Mouse (Mus musculus): ENCODE data around the gene Aff1. TPM values are rescaled to one million over a fixed set of nuclear protein-coding genes. Genes with fewer than 3 reads are reported as not detected.

Aff1 gene
- total RNA-seq, 2 experiments from 2014 or later, result 36.1 to 52.1 TPM

DNA sequence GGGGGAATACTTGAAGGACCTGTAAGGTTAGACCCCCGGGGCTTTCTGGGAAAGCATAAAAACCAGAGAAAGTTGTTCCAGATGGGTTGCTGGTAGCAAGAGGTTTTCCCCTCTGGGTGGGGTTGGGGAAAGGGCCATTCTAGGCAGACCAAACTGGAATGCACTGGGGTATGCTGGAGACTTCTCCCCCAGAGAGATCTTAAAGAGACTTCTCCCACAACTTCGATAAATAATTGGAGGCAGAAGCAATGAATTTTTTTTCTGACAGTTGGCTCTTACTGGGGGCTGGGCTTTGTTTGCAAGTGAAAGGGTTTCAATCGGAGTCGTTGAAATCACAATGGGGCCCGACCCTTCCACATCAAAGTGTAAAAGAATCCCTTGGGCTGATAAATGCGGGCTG is 32.2 kb downstream of the Aff1 start:
- DNase-seq, result no peak
- intact Hi-C loops (cut with DNase I), result no loop called here

DNA sequence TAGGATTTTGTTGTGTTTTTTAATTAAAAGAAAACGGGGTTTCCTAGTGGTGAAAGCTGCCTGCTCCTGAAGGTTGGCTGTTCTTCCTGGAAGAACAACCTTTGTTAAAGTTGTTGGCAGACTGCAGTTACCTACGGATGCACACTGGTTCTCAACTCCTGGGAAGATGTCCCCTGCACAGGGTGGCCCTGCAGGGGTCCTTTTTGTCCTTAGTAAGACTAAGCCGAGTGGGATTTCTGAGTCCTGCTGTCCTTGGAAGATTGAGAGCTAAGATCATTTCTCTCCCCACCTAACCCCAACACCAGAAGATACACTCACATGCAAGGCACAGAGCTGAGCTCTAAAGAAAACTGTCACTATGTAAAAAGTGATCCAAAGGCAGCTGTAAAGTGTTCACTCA is 32.6 kb downstream of the Aff1 start:
- no peak for DNase-seq
- intact Hi-C loops (cut with DNase I), result no loop called here

DNA sequence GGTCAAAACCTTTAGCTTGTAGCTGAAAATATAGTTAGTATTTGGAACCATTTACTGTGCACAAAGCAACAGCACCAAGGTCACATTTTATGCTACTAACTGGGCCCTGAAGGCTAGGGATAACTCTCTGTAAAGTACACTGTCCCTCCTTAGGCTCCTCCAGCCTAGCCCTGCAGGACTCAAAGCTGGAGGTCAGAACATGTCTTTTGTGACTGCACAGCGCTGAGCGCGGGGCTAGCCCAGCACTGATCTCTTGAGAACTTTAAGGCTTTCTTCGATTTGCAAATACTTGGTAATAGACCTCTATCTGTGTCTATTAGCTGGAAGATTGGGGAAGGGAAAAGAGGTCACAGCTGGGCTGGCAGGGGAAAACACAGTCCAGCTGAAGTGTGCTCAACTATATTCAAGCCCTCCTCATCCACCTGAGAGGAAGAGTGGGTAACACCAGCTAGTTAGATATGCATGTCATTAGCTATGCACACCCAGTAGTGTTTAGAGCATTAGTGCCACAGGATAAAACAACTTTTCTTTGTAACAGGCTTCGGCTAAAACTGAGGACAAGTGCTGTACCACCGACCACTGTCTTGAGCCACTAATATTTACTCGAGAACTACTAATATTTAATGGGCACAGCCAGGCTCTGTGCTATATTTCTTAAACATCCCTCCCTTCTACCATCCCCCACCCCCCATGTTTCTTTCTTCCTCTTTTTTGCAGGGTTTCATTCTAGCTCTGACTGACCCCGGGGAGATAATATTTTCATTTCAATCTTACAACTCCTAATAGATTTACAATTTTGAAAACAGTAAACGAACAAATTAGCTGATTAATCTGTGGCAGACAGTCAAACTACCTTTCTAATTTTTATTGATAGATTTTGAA is 33.3 kb downstream of the Aff1 start:
- intact Hi-C loops (cut with DNase I), result no loop called here
- DNase-seq, result no peak

DNA sequence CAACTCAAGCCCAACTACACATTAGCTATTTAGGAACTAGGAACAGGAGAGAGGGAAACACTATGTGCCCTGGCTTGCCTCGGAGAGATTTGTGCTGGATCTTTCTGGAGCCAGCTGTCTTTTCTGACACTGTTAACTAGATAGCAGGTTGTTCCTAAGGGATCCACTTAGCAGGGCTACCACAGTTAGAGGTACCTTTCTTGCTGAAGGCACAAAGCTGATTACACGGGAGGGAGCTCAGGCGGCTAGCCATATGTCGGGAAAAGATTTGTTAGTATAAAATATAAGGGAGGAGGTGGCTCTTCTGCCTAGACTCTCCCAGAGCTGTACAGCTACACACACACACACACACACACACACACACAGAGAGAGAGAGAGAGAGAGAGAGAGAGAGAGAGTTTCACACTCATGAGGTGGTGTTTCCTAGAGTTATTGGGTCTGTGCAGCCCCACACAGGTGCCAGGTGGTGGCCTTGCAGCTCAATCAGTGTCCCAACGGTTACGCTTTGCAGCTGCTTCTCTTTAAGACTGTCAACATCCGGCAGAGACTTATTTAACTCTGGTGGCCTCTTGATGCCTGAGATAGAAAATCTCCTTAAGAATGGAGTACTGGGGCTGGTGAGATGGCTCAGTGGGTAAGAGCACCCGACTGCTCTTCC is 34.2 kb downstream of the Aff1 start:
- intact Hi-C loops (cut with DNase I), result no loop called here
- no peak for DNase-seq

DNA sequence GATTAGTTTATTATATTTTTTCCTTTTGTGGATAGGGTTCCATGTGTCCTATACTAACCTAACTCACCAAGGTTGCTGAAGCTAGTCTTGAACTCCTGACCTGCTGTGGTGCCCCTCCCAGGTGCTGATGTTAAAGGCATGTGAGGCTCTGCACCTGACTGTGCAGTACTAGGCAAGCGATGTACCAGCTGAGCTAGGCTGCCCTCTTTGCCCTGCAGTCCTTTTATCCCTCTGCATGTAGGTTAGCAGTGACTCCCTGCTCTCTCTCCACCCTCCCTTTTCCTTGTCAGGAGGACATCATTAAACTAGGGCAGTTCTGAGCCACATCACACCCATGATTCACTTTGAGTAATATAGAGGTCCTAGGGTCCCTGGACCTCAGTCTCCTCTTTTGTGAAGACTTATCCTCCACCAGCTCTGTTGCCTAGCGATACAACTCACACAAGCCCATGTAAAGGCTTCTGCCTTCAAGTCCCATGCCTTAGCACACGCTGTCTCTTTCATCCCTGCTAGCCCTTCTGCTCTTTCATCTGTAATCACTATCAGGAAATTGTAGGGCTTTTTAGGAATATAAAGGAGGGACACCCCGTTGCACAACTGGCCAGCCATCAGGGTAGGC is 35.7 kb downstream of the Aff1 start:
- intact Hi-C loops (cut with DNase I), result no loop called here
- no peak for DNase-seq

DNA sequence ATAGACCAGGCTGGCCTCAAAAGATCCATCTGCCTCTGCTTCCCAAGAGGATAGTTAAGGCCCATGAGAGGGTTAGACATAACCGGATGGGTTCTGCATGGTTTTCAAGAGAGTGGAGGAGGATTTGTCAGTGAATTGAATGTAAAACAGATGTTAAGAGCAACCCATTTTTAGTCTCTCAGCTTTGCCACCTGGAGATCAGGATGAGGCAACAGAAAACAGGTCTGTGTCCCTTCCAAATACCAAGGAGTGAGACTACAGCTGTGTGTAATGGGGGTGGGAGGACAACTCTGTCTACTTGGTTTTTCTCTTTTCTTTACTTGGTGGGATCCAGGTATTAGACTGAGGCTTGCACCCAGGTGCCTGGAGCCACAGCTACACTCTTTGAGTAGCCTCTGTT is 37.1 kb downstream of the Aff1 start:
- DNase-seq, result no peak
- intact Hi-C loops (cut with DNase I), result no loop called here

DNA sequence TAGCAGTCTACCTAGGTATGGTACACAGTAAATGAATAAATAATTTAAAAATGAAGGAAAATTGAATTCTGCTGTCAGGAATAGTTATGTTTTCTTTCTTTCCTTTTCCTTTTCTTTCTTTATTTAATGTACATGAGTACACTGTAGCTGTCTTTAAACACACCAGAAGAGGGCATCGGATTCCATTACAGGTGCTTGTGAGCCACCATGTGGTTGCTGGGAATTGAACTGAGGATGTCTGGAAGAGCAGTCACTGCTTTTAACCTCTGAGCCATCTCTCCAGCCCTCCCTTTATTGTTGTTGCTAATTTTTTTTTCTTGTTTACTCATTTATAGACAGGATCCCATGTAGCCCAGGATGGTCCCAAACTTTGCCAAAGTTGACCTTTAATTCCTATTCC is 38.0 kb downstream of the Aff1 start:
- intact Hi-C loops (cut with DNase I), result no loop called here
- DNase-seq, result no peak

DNA sequence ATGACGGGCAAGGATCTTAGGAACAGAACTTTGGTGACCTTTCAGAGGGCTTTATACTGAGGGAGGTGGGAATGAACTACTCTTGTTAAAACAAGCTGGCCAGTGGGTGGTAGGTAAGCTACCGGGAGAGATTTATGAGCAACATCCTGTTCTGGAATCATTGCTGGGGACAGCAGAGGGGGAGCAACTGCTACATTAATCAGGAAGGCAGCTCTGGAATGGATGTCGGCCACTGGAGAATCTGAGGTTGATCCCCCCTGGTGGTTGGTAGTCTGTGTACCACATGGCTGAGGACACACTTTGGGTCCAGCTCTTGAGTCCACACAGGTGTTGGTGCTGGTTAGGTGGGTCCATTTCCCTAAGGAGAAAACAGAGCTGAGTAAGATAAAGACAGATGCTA is 38.6 kb downstream of the Aff1 start:
- DNase-seq, result no peak
- intact Hi-C loops (cut with DNase I), result no loop called here

DNA sequence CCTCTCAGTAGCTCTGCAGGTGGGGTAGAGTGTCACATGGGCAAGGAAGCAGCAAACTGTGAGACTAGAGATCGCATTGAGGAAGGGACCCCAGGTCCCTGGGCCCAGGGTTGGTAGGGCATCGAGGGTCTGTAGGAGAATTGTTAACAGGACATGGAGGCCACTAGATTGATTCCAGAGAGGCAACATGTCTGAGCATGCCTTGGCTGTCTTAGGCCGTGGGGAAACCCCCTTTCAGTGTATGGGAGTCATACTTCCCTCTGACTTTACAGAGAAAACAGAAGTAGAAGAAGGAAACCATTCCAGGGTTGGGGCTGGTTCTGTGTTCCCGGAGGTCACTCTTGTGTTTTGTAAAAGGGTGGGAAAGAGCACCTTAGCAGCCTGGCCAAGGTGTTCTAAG is 40.4 kb downstream of the Aff1 start:
- no peak for DNase-seq
- intact Hi-C loops (cut with DNase I), result no loop called here

DNA sequence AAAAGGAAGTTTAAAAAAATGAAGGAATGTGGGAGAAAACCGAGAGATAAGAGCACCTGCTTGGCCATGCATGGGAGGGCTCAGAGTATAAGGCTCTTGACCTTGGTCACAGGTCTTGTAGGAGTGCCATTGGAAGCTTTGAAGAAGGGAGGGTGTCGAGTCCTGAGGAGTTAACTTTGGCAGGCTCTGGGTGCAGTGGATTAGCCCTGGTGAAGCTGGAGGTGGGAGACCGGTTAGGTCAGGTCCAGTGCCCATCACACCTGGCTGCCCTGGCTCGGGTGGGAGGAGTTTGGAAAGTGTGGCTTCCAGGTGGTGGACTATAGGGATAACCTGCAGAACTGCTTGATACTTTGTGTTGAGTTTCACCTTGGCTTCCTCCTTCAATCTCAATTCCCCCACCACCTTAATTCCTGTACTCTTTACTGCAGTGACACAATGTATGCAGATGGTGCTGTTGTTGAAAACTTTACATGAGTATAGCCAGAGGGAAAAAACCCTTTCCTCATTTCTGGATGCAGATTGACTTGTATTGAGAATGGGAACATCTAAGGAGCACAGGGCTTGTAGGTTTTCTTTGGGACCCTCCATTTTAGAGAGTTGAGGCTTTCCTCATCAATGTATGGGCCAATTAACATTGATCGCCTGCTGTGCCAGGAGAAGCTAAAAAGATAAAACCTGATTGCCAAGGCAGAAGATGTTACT is 43.4 kb downstream of the Aff1 start:
- DNase-seq, result no peak
- intact Hi-C loops (cut with DNase I), result no loop called here

DNA sequence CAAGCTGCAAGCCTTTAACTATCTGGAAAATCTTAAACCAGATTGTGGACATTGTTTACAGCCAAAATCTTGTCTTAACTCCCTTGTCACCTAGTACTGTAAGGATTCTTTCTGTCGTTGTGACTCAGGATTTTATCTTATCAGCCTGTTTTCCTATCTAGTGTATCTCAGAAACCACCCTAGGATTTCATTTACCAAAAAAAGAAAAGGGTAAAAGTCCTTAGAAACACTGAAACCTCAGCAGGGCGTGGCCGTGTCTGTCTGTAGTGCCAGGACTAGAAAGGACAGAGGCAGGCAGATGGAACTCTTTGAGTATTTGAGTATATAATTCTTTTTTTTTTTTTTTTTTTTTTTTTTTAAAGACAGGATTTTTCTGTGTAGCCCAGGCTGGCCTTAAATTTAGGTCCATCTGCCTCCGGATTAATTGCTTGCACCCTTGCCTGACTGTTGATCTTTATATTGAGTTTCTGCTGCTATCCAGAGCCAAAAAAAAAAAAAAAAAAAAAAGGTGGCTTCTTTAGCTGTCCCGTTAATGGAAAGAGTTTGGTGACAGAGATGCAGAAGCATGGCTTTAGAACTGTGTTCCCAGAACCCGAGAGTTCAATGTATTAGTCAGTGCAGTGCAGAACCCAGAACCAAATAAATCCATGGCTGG is 44.5 kb downstream of the Aff1 start:
- intact Hi-C loops (cut with DNase I), result no loop called here
- no peak for DNase-seq

DNA sequence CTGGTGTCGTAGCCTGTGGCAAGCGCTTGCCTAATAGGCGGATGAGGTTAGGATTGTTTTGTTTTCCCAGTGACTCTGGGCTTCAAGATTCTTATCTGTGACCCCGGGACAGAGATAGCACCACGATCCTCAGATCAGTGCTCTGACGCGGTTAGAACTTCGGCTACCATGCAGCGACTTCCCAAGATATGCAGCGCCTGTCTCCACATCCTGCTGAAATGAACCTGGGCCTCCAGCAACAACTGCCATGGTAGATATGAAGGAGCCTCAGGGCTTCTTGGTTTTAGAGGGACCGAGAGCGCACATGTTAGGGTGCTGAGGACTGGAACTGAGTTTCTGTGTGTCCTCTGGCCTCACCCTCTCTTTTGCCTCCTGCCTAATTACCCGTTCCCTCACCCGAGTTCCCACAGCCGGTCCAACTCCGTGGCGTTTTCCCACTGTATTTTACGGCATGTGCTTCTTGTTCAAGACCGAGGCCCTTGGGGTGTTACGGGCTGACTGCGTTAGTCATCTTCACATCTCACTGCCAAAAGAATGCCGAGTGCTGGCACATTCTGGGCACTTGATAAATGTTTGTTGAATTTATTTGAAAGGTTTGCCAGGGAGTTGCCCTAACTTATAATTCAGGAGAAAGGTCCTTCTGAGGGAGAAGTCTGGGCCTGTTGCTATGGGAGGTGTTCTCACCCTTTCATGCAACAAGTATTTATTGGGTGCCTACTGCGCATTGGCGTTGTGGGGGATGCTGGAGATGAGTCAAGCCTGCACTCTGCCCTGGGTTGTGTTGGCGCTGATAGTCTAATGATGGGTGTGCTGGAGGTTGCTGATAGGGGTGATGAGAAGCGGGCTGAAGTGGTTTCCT is 45.3 kb downstream of the Aff1 start:
- no peak for DNase-seq
- intact Hi-C loops (cut with DNase I), result no loop called here

DNA sequence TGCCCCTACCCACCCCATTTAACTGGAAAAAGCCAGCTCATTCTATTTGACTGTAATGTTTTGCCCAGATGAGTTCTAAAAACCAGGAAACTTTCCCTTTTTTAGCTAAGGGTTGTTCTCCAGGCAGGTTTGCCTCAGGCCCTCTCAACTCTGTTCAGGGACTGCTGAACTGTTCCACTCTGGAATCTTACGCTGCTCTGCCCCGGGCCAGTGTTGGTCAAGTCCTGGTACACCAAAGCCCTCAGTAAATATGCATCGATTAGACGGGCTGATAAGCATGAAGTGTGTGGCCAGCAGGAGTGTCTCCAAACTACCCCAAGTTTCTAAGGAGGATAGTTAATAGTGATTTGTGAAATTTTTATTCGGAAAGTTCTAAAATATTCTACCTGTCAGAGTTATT is 46.3 kb downstream of the Aff1 start:
- intact Hi-C loops (cut with DNase I), result no loop called here
- DNase-seq, result no peak

DNA sequence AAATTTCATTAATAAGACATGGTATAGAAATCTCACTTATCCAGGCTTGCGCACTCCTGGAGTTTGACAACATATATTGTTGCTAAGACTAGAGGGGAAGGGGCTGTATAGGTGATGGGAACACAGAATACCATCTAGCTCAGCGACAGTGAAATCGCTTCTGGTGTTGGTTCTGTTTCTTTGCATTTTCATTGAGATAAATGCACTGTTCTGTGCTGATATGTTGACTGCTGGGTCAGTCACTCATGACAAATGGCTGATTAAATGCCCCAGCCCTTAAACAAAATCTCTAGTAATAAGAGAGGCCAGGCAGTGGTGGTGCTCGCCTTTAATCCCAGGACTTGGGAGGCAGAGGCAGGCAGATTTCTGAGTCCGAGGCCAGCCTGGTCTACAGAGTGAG is 47.0 kb downstream of the Aff1 start:
- no peak for DNase-seq
- intact Hi-C loops (cut with DNase I), result no loop called here

DNA sequence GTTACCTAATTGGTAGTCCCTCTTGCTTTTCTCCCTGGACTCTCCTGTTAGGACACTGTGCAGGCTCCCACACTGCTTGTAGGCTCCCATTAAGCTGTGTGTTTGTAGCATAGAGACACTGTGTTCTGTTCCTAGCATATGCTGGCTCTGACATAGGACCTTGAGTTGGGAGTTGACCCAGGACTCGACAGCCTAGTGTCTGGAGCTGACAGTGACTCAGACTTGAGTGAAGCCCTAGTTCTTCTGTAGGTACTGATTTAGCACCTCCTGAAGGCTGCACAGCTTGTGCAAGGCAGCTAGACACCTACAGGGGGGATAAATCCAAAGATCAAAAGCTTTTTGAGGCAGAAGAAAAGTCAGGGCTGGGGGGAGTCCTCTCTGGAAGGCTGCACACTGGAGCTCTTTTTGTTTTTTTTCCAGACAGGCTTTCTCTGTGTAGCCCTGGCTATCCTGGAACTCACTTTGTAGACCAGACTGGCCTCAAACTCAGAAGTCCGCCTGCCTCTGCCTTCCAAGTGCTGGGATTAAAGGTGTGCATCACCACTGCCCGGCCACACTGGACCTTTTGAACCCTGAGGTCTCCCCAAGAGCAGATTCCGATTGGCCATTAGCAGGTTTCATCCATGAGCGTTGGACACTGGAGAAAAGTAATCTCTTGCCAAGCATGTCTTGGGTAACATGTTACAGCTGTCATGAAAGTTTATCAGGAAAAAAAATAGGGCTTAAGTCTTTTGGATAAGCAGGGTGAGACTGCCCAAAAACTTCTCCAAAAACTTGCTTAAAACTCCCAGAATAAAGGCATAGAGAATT is 48.1 kb downstream of the Aff1 start:
- intact Hi-C loops (cut with DNase I), result no loop called here
- peak in 1 of 2 experiments; percentile 30 for DNase-seq

DNA sequence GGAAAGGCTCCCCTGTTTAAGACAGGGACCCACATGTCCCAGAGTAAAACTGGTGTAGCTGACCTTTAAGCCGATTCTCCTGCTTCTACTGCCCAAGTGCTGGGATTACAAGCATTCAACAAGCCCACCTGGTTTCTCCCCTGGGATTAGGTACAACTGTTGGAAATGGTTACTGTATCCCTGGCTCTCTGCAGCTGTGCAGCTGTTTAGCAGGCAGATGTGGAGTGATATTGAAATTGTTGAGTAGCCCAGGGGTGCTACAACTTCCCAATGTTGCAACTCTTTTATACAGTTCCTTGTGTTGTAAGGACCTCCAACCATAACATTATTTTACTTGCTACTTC is 48.7 kb downstream of the Aff1 start:
- no peak for DNase-seq
- intact Hi-C loops (cut with DNase I), result no loop called here

DNA sequence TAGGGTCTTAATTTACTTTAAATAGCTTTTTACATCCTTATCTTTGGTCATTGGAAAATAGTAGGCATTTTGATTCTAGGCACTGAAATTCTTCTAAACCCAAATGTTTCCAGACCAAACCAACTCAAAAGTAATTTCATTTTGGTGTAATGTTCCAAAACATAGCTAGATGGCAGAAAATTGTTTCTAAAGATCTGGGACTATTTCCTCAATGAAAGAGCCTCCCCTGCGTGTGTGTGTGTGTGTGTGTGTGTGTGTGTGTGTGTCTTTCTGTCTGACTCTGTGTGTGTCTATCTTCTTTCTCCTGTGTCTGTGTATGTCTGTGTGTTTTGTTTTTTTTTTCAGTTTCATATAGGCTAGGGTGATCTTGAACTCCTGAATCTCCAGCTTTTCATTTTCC is 49.3 kb downstream of the Aff1 start:
- intact Hi-C loops (cut with DNase I), result no loop called here
- no peak for DNase-seq

DNA sequence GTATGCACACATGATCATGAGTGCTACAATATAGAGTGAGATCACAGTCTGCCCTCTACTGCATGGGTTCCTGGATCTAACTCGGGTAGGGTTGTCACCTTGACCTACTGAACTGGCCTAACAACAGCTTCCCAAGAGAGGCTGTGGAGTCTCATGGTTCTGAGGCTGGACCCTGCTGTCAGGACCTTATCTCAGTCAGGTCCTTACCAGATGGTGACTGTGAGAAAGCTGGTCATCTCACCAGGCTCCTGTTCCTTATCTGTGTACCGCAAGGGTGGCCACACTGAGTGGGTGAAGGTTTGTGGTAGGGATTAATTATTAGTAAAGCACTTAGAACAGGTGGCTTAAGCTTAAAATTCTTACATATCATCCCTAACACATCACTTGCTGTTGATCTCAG is 49.8 kb downstream of the Aff1 start:
- no peak for DNase-seq
- intact Hi-C loops (cut with DNase I), result no loop called here

DNA sequence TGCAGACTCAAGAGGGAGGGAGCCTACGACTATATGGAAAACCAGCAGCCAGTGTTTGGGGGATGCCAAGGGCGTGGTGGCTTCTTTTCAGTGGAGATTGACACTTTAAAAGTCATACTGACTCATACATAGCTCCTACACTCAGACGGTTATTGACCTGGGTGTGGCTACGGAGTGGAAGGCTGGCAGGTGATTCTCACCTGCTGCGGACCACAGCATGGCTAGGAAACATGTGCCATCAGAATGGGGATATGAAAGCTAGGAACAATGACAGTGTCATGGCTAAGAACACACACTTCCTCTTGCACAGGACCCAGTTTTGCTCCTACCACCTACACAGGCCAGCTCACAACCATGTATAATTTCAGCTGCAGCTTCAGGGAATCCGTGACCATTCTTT is 52.4 kb downstream of the Aff1 start:
- intact Hi-C loops (cut with DNase I), result no loop called here
- DNase-seq, result no peak
